Mouse (Mus musculus) heart, postnatal 0 days (tissue): ENCODE data around the gene Nmnat2.

Experiments used
- CTCF ChIP-seq: IDR thresholded peaks from 2 replicates; pipeline ENCODE4 v1.5.1; 2016; ENCODE audit warnings: antibody characterized with exemption, control low read depth, low read depth
- EP300 ChIP-seq: IDR thresholded peaks from 2 replicates; pipeline ENCODE4 v1.6.1; 2016; ENCODE audit warnings: antibody characterized with exemption, low read depth

DNA sequence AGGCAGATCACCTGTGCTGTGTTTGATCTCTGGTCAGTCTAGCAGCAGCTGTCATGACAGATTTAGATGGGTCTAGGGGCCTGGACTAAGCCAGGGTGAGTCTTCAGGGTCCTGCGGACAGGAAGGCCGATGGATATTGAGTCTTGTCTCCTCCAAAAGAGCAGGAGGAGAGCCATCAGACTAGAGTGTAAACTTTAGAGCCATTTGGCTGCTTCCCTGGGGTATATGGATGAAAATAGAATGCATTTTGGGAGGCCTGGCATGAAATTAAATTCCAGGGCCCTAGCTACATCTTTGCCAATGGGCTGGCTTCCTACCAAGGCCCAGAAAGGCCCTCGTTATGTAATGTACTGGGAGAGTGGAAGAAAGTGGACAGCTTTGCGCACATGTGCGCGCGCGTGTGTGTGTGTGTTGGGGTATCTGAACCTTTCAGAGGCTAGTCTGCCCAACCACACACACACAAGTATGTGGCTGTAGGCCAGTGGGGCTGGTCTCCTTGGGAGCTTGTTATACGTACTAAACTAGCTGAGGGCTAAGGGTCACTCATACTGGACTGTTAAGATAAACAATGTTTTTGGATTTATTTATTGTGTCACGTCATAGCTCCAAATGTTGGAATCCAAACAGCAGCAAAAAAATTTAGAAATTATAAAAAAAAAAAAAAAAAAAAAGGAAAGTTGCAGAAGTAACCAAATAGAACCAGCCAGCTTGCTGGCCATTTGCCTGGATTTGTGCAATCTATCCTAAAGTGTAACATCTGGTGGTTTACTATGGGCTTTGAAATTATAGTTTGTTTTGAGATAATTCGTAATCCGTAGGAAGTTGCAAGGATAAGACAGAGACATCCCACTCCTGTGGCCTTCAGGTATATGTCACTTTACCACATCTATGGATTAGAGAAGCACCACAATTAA, 110.9 kb downstream of the Nmnat2 start:
- TF ChIP-seq CTCF (no peak), EP300 (no peak)
